Mouse (Mus musculus): ENCODE measurements around the gene Gpa33. TPM values are rescaled to one million over a fixed set of nuclear protein-coding genes. Genes with fewer than 3 reads are reported as not detected.

Gene Gpa33
- 48.4 and 50.4 TPM in 2 replicates for polyA plus RNA-seq (2014; fragmentation: Nextera tagmentation; extraction: Ambion mirVana)

DNA sequence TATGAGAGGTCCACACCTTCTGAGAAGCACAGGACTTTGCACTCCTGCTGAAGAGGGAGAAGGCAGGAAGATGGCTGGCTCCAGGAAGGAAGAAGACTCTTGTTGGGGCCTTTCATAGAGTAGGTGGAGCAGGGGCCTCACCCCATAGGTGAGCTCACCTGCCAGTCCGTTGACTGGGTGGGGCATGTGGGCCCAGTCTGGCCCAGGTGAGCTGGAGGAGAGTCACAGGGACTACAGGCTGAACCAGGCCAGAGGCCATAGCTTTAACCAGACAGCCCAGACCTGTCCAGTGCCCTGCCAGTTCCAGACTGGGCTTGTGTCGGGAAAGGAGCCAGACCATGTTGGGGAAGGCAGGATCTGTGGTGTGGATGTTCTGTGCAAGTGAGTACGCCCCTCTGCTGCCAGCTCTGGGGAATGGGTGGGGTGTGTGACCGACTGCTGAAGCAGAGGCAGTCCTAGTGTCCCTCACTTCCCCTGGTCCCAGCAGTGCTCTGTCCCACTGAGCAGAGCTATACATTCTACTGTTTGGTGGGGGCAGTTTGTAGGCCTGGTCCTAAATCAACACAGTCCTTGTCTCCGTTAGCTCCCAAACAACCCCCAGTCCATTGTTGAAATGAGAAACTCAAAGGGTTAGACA is at the start of gene Gpa33:
TSS of gene Gpa33 (plus strand) at position 15 of the 637 bp plus-strand sequence.
- H3K4me3 ChIP-seq (ENCODE audit: low read depth, low read length): peak within 1 kb of the TSS; percentile 10
- H3K9ac ChIP-seq (ENCODE audit: low read length): 0 out of 2 replicates have a peak within 1 kb of the TSS, but pooled peaks have one; percentile 3
- no peaks in the 10 kb centered on the region for H3K36me3 ChIP-seq (ENCODE audit: control insufficient read depth, insufficient read depth, low read length)
- H3K4me2 ChIP-seq (ENCODE audit: low read length): peak within 1 kb of the TSS; percentile 35
- WGBS: 77% methylated on average over 5 of the region's 5 CpGs
- peak within 1 kb of the TSS; percentile 43; the same call in 1 of the 2 replicates for H3K27ac ChIP-seq (ENCODE audit: low read depth)
- H3K9me3 ChIP-seq (ENCODE audit: control insufficient read depth, low read length): no peaks in the 10 kb centered on the region
- no peaks in the 10 kb centered on the region for H3K27me3 ChIP-seq (replicated peaks; ENCODE audit: control insufficient read depth, insufficient read depth, low read length)
- DNase-seq (ENCODE audit: low spot score) (peak; percentile 81), ATAC-seq (replicated peaks; ENCODE audit: low FRiP score, low TSS enrichment, low read depth) (peak; percentile 93)
- H3K4me1 ChIP-seq (replicated peaks; ENCODE audit: control insufficient read depth, insufficient read depth, low read length): peaks cover 26% of the 10 kb centered on the region

DNA sequence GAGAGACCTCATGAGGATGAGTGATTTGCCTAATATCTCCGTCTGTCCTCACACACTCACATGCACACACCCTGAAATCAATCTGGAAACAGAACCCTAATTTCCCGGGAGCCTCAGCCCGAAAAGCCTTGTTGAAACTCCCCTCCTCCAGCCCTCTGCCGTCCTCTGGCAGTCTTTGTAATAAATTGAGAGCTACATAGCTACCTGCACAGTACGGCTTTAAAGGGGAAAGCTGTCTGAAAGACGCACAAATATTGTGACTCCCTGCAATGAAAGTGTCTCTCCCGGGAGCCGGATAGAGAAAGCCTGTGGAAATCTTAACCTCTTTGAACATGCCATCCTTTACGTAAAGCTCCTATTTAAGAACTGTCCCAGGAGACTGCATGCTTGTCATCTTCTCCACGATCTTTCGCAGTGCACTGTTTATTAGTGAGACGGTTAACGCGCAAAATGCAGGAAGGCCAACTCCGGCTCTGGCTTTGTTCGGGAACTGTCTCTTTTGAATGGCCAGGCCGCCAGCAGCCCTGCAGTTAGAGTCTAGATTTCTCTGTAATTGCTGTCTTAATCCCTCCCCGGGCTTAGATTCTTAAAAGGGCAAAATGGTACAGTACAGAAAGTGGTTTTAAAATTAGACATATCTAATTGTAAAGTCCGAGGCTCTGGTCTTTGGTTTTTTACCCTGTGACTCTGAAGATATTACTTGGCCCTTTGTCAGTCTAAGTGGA is 41.4 kb upstream of the Gpa33 start:
- Histone ChIP-seq H3K27me3 (replicated peaks; ENCODE audit: control insufficient read depth, insufficient read depth, low read length) (no peaks in the 10 kb centered on the region), H3K27ac (ENCODE audit: low read depth) (no peak overlapping the region), H3K4me3 (ENCODE audit: low read depth, low read length) (no peak overlapping the region), H3K9me3 (ENCODE audit: control insufficient read depth, low read length) (no peaks in the 10 kb centered on the region), H3K9ac (ENCODE audit: low read length) (no peak overlapping the region), H3K4me2 (ENCODE audit: low read length) (no peak overlapping the region), H3K36me3 (ENCODE audit: control insufficient read depth, insufficient read depth, low read length) (no peaks in the 10 kb centered on the region), H3K4me1 (replicated peaks; ENCODE audit: control insufficient read depth, insufficient read depth, low read length) (no peaks in the 10 kb centered on the region)
- WGBS: 49% methylated on average over 19 of the region's 19 CpGs
- ATAC-seq (replicated peaks; ENCODE audit: low FRiP score, low TSS enrichment, low read depth): no peak
- DNase-seq (ENCODE audit: low spot score): no peak

GRCm38 (mm10) chr1:166089337-166089736 is 40.7 kb upstream of the Gpa33 start:
- WGBS: 50% methylated on average over 3 of the region's 3 CpGs
- Histone ChIP-seq H3K27ac (ENCODE audit: low read depth) (no peak overlapping the region), H3K9ac (ENCODE audit: low read length) (no peak overlapping the region)

GRCm38 (mm10) chr1:166089739-166090138 is 40.3 kb upstream of the Gpa33 start:
- no peak for DNase-seq (ENCODE audit: low spot score)
- 36% methylated on average over 4 of the region's 4 CpGs for WGBS

More at GRCm38 (mm10) chr1:166089337-166089736, 40.7 kb upstream of the Gpa33 start:
- H3K4me1 ChIP-seq (replicated peaks; ENCODE audit: control insufficient read depth, insufficient read depth, low read length): no peaks in the 10 kb centered on the region
- no peaks in the 10 kb centered on the region for H3K9me3 ChIP-seq (ENCODE audit: control insufficient read depth, low read length)
- ATAC-seq (replicated peaks; ENCODE audit: low FRiP score, low TSS enrichment, low read depth) (no peak), DNase-seq (ENCODE audit: low spot score) (no peak)
- no peaks in the 10 kb centered on the region for H3K27me3 ChIP-seq (replicated peaks; ENCODE audit: control insufficient read depth, insufficient read depth, low read length)
- H3K36me3 ChIP-seq (ENCODE audit: control insufficient read depth, insufficient read depth, low read length): no peaks in the 10 kb centered on the region
- H3K4me2 ChIP-seq (ENCODE audit: low read length): no peak overlapping the region
- no peak overlapping the region for H3K4me3 ChIP-seq (ENCODE audit: low read depth, low read length)

GRCm38 (mm10) chr1:166090306-166090705 is 39.7 kb upstream of the Gpa33 start:
- no peak overlapping the region for H3K4me2 ChIP-seq (ENCODE audit: low read length)
- H3K36me3 ChIP-seq (ENCODE audit: control insufficient read depth, insufficient read depth, low read length): no peaks in the 10 kb centered on the region
- no peak for DNase-seq (ENCODE audit: low spot score)
- H3K9ac ChIP-seq (ENCODE audit: low read length): no peak overlapping the region
- H3K4me3 ChIP-seq (ENCODE audit: low read depth, low read length): no peak overlapping the region
- no peaks in the 10 kb centered on the region for H3K4me1 ChIP-seq (replicated peaks; ENCODE audit: control insufficient read depth, insufficient read depth, low read length)
- WGBS: 77% methylated on average over 2 of the region's 2 CpGs
- ATAC-seq (replicated peaks; ENCODE audit: low FRiP score, low TSS enrichment, low read depth): no peak
- H3K27me3 ChIP-seq (replicated peaks; ENCODE audit: control insufficient read depth, insufficient read depth, low read length): no peaks in the 10 kb centered on the region
- H3K27ac ChIP-seq (ENCODE audit: low read depth): no peak overlapping the region
- H3K9me3 ChIP-seq (ENCODE audit: control insufficient read depth, low read length): no peaks in the 10 kb centered on the region

More at GRCm38 (mm10) chr1:166089739-166090138, 40.3 kb upstream of the Gpa33 start:
- Histone ChIP-seq H3K4me3 (ENCODE audit: low read depth, low read length) (no peak overlapping the region), H3K36me3 (ENCODE audit: control insufficient read depth, insufficient read depth, low read length) (no peaks in the 10 kb centered on the region), H3K4me1 (replicated peaks; ENCODE audit: control insufficient read depth, insufficient read depth, low read length) (no peaks in the 10 kb centered on the region), H3K9ac (ENCODE audit: low read length) (no peak overlapping the region), H3K9me3 (ENCODE audit: control insufficient read depth, low read length) (no peaks in the 10 kb centered on the region), H3K4me2 (ENCODE audit: low read length) (no peak overlapping the region), H3K27me3 (replicated peaks; ENCODE audit: control insufficient read depth, insufficient read depth, low read length) (no peaks in the 10 kb centered on the region), H3K27ac (ENCODE audit: low read depth) (no peak overlapping the region)
- 0 out of 2 replicates have a peak, but pooled peaks have one; percentile 55 for ATAC-seq (replicated peaks; ENCODE audit: low FRiP score, low TSS enrichment, low read depth)

DNA sequence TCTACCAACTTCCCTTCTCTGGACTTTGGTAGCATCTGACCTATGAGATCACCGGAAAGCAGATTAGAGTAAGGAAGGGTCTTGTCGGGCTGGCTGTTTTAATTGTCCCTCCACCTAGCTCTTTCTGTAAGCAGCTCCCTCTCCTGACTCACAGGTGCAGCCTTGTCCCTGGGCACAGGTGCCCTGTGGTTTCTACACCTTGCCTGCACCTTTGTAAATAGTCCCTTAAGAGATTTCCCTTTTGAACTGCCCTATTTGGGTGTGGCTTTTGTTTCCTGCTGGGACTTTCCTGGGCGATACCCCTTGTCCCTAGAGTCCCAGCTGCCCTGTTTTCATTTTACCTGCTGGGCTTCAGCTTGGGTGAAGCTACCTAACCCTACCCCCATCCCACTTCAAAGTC is 35.6 kb upstream of the Gpa33 start:
- Histone ChIP-seq H3K36me3 (ENCODE audit: control insufficient read depth, insufficient read depth, low read length) (no peaks in the 10 kb centered on the region), H3K27ac (ENCODE audit: low read depth) (no peak overlapping the region), H3K4me1 (replicated peaks; ENCODE audit: control insufficient read depth, insufficient read depth, low read length) (no peaks in the 10 kb centered on the region), H3K4me3 (ENCODE audit: low read depth, low read length) (no peak overlapping the region), H3K9ac (ENCODE audit: low read length) (no peak overlapping the region), H3K4me2 (ENCODE audit: low read length) (no peak overlapping the region), H3K9me3 (ENCODE audit: control insufficient read depth, low read length) (no peaks in the 10 kb centered on the region), H3K27me3 (replicated peaks; ENCODE audit: control insufficient read depth, insufficient read depth, low read length) (no peaks in the 10 kb centered on the region)
- ATAC-seq (replicated peaks; ENCODE audit: low FRiP score, low TSS enrichment, low read depth): no peak
- no peak for DNase-seq (ENCODE audit: low spot score)
- WGBS: 79% methylated on average over 3 of the region's 3 CpGs

GRCm38 (mm10) chr1:166098120-166098519 is 31.9 kb upstream of the Gpa33 start:
- no peaks in the 10 kb centered on the region for H3K4me1 ChIP-seq (replicated peaks; ENCODE audit: control insufficient read depth, insufficient read depth, low read length)
- no peaks in the 10 kb centered on the region for H3K9me3 ChIP-seq (ENCODE audit: control insufficient read depth, low read length)
- no peak overlapping the region for H3K27ac ChIP-seq (ENCODE audit: low read depth)
- WGBS: 93% methylated on average over 2 of the region's 2 CpGs
- ATAC-seq (replicated peaks; ENCODE audit: low FRiP score, low TSS enrichment, low read depth): no peak
- H3K27me3 ChIP-seq (replicated peaks; ENCODE audit: control insufficient read depth, insufficient read depth, low read length): no peaks in the 10 kb centered on the region
- H3K4me2 ChIP-seq (ENCODE audit: low read length): no peak overlapping the region
- no peaks in the 10 kb centered on the region for H3K36me3 ChIP-seq (ENCODE audit: control insufficient read depth, insufficient read depth, low read length)
- H3K4me3 ChIP-seq (ENCODE audit: low read depth, low read length): no peak overlapping the region
- no peak overlapping the region for H3K9ac ChIP-seq (ENCODE audit: low read length)
- DNase-seq (ENCODE audit: low spot score): no peak

DNA sequence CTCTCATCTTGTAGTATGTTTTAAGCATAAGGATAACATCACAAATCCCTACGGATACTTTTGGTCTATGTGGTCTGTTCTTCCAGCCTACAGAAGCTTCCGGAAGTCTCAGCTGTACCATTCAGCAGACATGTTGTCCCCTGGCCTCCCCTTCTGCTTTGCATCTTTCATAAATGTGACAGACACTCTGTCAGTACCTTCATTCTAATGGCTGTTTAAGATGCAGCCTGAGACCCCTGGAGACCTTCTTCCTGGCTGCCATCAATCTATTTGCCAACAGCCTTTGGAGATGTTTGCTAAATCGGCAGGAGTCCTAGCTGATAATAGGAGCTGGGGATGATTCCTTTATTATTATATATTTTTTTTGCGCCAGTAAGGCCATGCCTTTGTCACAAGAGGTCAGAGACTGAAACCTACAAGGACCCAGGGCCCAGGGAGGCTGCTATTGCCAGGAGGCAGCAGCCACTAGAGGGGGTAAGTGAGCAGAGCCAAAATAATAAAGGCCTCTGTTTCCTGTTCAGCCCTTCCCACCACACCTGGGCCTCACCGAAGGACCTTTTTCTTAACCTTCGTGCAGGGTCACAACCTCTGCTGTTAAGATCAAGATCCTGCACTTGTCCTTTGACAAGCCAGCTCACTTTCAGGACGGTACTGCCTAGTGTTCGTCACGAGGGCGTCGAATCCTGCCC is 27.0 kb upstream of the Gpa33 start:
- no peak overlapping the region for H3K9ac ChIP-seq (ENCODE audit: low read length)
- H3K4me2 ChIP-seq (ENCODE audit: low read length): no peak overlapping the region
- H3K4me3 ChIP-seq (ENCODE audit: low read depth, low read length): no peak overlapping the region
- H3K4me1 ChIP-seq (replicated peaks; ENCODE audit: control insufficient read depth, insufficient read depth, low read length): no peaks in the 10 kb centered on the region
- H3K9me3 ChIP-seq (ENCODE audit: control insufficient read depth, low read length): no peaks in the 10 kb centered on the region
- no peak overlapping the region for H3K27ac ChIP-seq (ENCODE audit: low read depth)
- no peaks in the 10 kb centered on the region for H3K36me3 ChIP-seq (ENCODE audit: control insufficient read depth, insufficient read depth, low read length)
- ATAC-seq (replicated peaks; ENCODE audit: low FRiP score, low TSS enrichment, low read depth) (no peak), DNase-seq (ENCODE audit: low spot score) (peak; percentile 73)
- WGBS: 51% methylated on average over 11 of the region's 11 CpGs
- H3K27me3 ChIP-seq (replicated peaks; ENCODE audit: control insufficient read depth, insufficient read depth, low read length): no peaks in the 10 kb centered on the region
